Mouse (Mus musculus) heart, embryonic 16.5 days (tissue): ENCODE measurements at regions not wholly inside any gene's neighbourhood (a gene's known extent, or its start where the extent isn't known, plus 50 kb on each side); places are given as distances from the start of the nearest gene placed in this dataset.
A peak's percentile ranks its signal among the peaks of the same experiment; 100 is the strongest.

Experiments
- ATAC-seq: fragments of 200-750 bp; cut with Nextera tagmentation; replicated peaks from 2 replicates; pipeline ENCODE4 v1.8.0; 2017; ENCODE audit warnings: moderate number of reproducible peaks; ENCODE audit not compliant: insufficient read depth, low FRiP score; ENCODE audit errors: extremely low read depth
- H3K27ac ChIP-seq: fragments of 300-500 bp; sonication (generic); 2 replicates; pipeline ENCODE4 v1.5.1; 2014; ENCODE audit warnings: mild to moderate bottlenecking, low read length, control low read depth, moderate library complexity
- H3K27me3 ChIP-seq: fragments of 300-500 bp; sonication (generic); 2 replicates; pipeline ENCODE4 v1.6.1; 2014; ENCODE audit warnings: low read length, mixed read lengths; ENCODE audit not compliant: control insufficient read depth, insufficient read depth
- H3K36me3 ChIP-seq: fragments of 300-500 bp; sonication (generic); 2 replicates; pipeline ENCODE4 v1.6.1; 2014; ENCODE audit not compliant: control insufficient read depth, insufficient read depth
- H3K4me1 ChIP-seq: fragments of 300-500 bp; sonication (generic); 2 replicates; pipeline ENCODE4 v1.6.1; 2014; ENCODE audit warnings: low read length, mixed read lengths; ENCODE audit not compliant: control insufficient read depth, insufficient read depth
- H3K4me2 ChIP-seq: fragments of 300-500 bp; sonication (generic); 2 replicates; pipeline ENCODE4 v1.6.1; 2014; ENCODE audit warnings: low read depth, mild to moderate bottlenecking, control low read depth, low read length
- H3K4me3 ChIP-seq: fragments of 300-500 bp; sonication (generic); 2 replicates; pipeline ENCODE4 v1.5.1; 2014; ENCODE audit warnings: mild to moderate bottlenecking, control low read depth, low read length
- H3K9ac ChIP-seq: fragments of 300-500 bp; sonication (generic); 2 replicates; pipeline ENCODE4 v1.6.1; 2014; ENCODE audit warnings: low read length, control low read depth
- H3K9me3 ChIP-seq: fragments of 300-500 bp; sonication (generic); replicated peaks from 2 replicates; pipeline ENCODE4 v1.6.1; 2016; ENCODE audit warnings: low read length; ENCODE audit not compliant: control insufficient read depth
- WGBS: fragments of 180-500 bp; shearing (Covaris S2); extraction: QIAGEN DNeasy Blood & Tissue Kit; methylation state at CpG from one replicate; pipeline ENCODE4 v1.1.7; 2014; 5-methylcytosine and 5-hydroxymethylcytosine counted together

DNA sequence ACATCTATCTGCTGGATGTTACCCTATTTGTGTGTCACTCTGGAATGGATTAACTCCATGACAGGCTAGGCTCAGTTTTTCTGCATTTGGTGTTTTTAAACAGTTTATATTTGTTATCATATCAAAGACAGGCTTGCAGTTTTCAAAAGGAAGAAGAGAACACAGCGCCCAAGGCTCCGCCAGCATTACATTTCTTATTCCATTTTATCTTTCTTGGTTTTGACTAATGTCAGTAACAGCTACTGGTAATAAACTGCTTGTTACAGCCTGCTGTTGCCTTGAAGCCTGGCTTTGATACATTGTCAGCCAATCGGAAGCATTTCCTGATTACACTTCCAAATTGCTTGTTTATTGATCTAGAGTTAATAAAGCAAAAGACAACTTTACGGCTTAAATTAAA, 219.4 kb upstream of the Mdfic start:
- Histone ChIP-seq H3K4me2 (no peak overlapping the region), H3K27me3 (no peaks in the 10 kb centered on the region), H3K4me1 (no peaks in the 10 kb centered on the region), H3K9me3 (no peaks in the 10 kb centered on the region), H3K9ac (no peak overlapping the region), H3K4me3 (no peak overlapping the region), H3K36me3 (no peaks in the 10 kb centered on the region), H3K27ac (no peak overlapping the region)
- ATAC-seq = no peak
- WGBS = 67% methylated on average over 4 of the region's 4 CpGs

DNA sequence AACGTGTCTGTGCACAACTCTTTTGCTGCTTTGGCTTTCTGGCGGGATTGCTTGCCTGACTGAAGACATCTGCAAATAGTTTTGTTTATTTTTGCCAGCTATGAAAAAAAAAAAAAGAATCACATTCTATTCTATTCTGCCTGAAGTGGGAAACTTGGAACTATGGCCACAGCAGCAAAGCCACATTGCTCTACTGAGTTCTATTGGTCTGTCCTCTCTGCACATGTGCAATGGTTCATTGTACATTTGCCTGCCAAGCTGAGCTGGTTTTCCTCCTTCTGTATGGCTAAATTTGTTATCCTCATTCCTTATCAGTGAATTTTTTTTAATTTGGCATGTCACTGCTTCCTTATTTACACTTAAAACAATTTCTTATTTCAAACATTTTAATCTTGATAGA, 211.1 kb upstream of the Mdfic start:
- no peak overlapping the region for H3K9ac ChIP-seq
- H3K36me3 ChIP-seq = no peaks in the 10 kb centered on the region
- H3K4me1 ChIP-seq = no peaks in the 10 kb centered on the region
- 68% methylated on average over 2 of the region's 2 CpGs for WGBS
- no peak for ATAC-seq
- H3K27me3 ChIP-seq = no peaks in the 10 kb centered on the region
- H3K9me3 ChIP-seq = no peaks in the 10 kb centered on the region
- no peak overlapping the region for H3K4me3 ChIP-seq
- H3K27ac ChIP-seq = no peak overlapping the region
- no peak overlapping the region for H3K4me2 ChIP-seq

DNA sequence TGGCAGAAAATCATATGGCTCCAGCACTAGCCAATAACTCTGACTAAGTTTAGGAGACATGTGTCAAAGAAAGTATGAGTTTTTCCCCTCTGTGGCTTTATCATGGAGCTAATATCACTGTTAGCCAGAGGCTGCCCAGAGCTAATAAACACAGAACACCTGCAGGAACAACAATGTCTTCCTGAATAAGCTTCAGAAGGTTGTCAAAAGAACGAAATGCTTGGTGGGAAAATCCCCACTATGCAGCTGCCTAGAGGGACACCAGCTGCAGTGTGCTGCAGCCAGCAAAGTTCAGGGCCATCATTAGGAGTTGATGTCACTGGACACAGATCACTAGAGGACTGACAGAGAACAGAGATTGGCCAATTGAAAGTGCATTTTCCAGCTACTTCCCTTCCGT, 183.2 kb upstream of the Mdfic start:
- ATAC-seq = no peak
- H3K4me2 ChIP-seq = no peak overlapping the region
- H3K36me3 ChIP-seq = no peaks in the 10 kb centered on the region
- WGBS = 69% methylated on average over 2 of the region's 2 CpGs
- no peaks in the 10 kb centered on the region for H3K9me3 ChIP-seq
- H3K4me1 ChIP-seq = no peaks in the 10 kb centered on the region
- no peak overlapping the region for H3K9ac ChIP-seq
- no peak overlapping the region for H3K27ac ChIP-seq
- H3K27me3 ChIP-seq = no peaks in the 10 kb centered on the region
- no peak overlapping the region for H3K4me3 ChIP-seq

DNA sequence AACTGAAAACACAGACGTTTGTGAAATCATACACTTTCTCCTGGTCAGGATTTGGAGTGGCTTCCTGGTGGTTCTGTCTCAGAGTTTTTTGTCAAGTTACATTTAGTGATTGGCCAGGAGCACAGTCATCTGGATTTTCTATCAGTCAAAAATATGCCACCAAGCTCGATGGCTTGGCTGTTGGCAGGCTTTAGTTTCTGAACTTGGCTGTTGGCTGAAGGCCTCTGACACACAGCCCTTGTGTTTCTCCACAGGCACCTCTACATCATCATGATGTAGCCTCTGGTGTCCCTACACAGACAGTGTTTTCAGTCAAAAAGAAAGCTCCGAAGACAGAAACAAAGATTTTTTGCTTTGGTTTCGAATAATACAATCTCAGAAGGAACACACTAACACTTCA, 178.5 kb upstream of the Mdfic start:
- Histone ChIP-seq H3K9me3 (no peaks in the 10 kb centered on the region), H3K9ac (no peak overlapping the region), H3K4me3 (no peak overlapping the region), H3K4me2 (no peak overlapping the region), H3K27me3 (no peaks in the 10 kb centered on the region), H3K27ac (no peak overlapping the region), H3K36me3 (no peaks in the 10 kb centered on the region), H3K4me1 (no peaks in the 10 kb centered on the region)
- ATAC-seq = no peak
- 52% methylated on average over 4 of the region's 4 CpGs for WGBS

DNA sequence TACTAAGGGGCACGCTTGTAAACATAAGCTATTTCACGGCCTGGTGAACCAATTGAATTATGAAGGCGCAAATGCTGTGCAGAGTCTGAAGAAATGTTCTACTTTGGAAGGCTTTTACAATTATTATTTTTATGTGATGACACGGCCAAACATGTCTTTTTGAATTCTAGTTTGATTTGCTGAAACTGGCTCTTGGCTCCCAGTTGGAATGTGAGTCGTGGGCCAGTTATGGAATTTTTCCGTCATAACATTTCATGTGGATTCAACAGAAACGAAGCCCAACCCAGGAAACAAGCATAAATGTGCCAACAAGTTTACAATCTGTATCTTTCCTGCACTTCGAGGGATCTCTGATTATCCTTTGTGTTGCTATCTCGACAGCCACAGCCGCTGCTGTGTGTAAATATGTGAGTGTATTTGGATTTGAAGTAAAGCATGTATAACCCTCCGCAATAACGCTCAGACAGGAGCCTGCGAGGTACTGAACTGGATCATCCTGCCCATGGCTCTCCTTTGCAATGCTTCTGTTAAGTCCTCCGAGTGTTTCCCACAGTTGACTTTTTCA, 176.9 kb upstream of the Mdfic start:
- Histone ChIP-seq H3K9ac (no peak overlapping the region), H3K4me2 (no peak overlapping the region), H3K4me3 (no peak overlapping the region), H3K27me3 (no peaks in the 10 kb centered on the region), H3K9me3 (no peaks in the 10 kb centered on the region), H3K36me3 (no peaks in the 10 kb centered on the region), H3K4me1 (no peaks in the 10 kb centered on the region), H3K27ac (no peak overlapping the region)
- ATAC-seq = no peak
- WGBS = 70% methylated on average over 14 of the region's 14 CpGs

DNA sequence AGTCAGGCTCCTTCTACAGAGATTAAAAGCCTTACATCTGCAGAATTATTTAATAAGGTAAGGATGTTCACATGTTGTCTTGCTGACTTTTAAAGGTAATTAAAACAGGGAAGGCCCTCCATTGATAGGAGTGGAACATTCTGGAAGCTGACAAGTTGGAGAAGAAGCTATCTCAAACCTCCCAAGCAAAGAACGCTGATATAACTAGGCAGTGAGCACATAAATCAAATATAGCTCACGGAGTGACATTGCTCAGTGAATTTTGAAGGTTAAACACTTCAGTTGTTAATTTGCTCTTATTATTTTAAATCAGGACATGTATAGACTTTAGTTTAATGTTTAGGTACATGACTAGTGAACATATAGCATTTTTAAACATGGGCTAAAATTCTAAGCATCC, 171.6 kb upstream of the Mdfic start:
- ATAC-seq = 0 out of 2 replicates have a peak, but pooled peaks have one; percentile 52
- H3K4me2 ChIP-seq = no peak overlapping the region
- no peaks in the 10 kb centered on the region for H3K9me3 ChIP-seq
- H3K27ac ChIP-seq = 0 out of 2 replicates have a peak overlapping the region, but pooled peaks have one; percentile 2
- no peaks in the 10 kb centered on the region for H3K36me3 ChIP-seq
- no peaks in the 10 kb centered on the region for H3K27me3 ChIP-seq
- no peak overlapping the region for H3K9ac ChIP-seq
- 35% methylated on average over 2 of the region's 2 CpGs for WGBS
- no peak overlapping the region for H3K4me3 ChIP-seq
- no peaks in the 10 kb centered on the region for H3K4me1 ChIP-seq

DNA sequence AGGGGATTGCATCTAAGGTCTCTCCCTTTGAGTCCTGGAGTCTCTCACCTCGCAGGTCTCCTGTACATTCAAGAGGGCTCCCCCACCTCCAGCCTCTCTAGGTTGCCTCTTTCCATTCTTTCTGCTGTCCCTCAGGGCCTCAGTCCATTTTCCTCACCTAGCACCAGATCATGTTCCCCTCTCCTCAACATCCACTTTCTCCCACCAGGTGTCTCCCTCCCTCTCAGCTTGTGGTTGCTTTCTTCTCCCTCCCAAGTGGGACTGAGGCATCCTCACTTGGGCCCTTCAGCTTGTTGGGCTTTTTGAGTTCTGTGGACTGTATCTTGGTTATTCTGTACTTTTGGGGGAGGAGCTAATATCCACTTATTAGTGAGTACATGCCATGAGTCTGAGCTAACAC, 127.7 kb upstream of the Mdfic start:
- no peak overlapping the region for H3K4me2 ChIP-seq
- no peak overlapping the region for H3K4me3 ChIP-seq
- WGBS = 42% methylated on average over 1 of the region's 1 CpGs
- no peaks in the 10 kb centered on the region for H3K27me3 ChIP-seq
- no peak overlapping the region for H3K9ac ChIP-seq
- H3K27ac ChIP-seq = no peak overlapping the region
- H3K4me1 ChIP-seq = no peaks in the 10 kb centered on the region
- no peaks in the 10 kb centered on the region for H3K36me3 ChIP-seq
- no peaks in the 10 kb centered on the region for H3K9me3 ChIP-seq
- ATAC-seq = no peak

DNA sequence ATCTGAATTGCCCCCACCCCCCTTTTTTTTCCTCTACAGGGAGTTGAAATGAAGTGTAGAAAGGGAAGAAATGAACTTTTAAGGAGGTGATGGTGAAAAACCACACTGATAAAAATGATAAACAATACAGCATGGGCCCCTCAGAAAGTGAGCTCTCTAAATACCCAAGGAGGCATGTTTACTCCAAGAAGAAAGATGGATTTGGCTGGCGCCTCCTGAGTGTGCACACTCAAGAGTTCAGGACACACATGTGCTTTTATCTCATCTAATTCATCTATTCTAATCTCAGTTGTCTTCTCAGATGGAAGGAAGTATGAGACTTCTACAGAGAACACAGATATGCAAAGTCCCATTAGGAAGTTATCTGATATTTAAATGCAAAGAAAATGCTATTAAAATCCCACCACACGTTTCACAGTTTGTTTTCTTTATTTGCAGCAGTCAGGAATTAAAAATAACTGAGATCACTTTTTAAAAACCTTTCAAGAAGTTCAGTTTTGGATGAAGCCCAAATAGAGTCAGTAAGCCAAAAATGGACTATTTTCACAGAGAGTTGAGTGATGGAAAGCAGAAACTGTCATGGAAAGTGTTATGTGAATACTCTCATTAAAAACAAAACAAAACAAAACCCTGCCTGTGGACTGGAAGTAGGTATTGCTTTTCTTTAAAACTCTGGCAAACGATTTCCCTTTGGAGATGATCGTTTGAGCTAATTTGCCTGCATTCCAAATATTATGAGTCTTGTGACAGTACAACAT, 123.1 kb upstream of the Mdfic start:
- H3K36me3 ChIP-seq = no peaks in the 10 kb centered on the region
- no peaks in the 10 kb centered on the region for H3K4me1 ChIP-seq
- H3K4me2 ChIP-seq = no peak overlapping the region
- H3K9ac ChIP-seq = no peak overlapping the region
- WGBS = 49% methylated on average over 4 of the region's 4 CpGs
- no peak for ATAC-seq
- H3K27me3 ChIP-seq = no peaks in the 10 kb centered on the region
- H3K27ac ChIP-seq = no peak overlapping the region
- no peaks in the 10 kb centered on the region for H3K9me3 ChIP-seq
- no peak overlapping the region for H3K4me3 ChIP-seq

DNA sequence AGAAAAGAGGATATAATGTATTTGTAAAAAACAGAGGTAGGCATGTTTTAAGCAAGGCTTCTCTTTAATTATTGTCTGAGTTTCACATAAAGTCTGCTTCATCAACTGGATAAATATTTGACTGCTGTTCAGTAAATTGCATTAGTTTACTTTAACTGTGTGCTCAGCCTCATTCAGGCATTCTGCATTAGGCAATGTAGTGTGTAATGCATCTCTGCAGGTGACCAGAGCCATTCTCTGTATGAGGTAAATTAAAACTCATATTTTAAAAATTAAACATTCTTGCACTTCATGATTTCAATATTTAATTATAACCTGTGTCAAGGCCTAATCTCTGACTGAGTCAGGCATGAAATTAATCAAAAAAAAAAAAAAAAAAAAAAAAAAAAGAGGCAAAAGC, 110.3 kb upstream of the Mdfic start:
- no peak for ATAC-seq
- no peaks in the 10 kb centered on the region for H3K4me1 ChIP-seq
- H3K27me3 ChIP-seq = no peaks in the 10 kb centered on the region
- H3K4me3 ChIP-seq = no peak overlapping the region
- H3K4me2 ChIP-seq = no peak overlapping the region
- no peak overlapping the region for H3K27ac ChIP-seq
- no peaks in the 10 kb centered on the region for H3K36me3 ChIP-seq
- no peaks in the 10 kb centered on the region for H3K9me3 ChIP-seq
- H3K9ac ChIP-seq = no peak overlapping the region
